Mouse (Mus musculus) cerebellum, postnatal 14 days (tissue): ENCODE measurements at regions not wholly inside any gene's neighbourhood (a gene's known extent, or its start where the extent isn't known, plus 50 kb on each side); places are given as distances from the start of the nearest gene placed in this dataset.

ENCODE experiments used
- DNase-seq, 2 experiments: peaks; one replicate each; pipeline ENCODE4 v3.0.0; 2021; ENCODE audit warnings: mixed read lengths in 2 of 2

GRCm38 (mm10) chr10:24445036-24445435 lies 150.2 kb upstream of the Ccn2 start:
- DNase-seq: no peak

GRCm38 (mm10) chr10:24446168-24446567 lies 149.1 kb upstream of the Ccn2 start:
- DNase-seq: no peak

- no peak for DNase-seq
Observed at GRCm38 (mm10) chr10:24447135-24447534, 148.1 kb upstream of the Ccn2 start.

- DNase-seq: peak in 1 of 2 experiments; percentile 3
Observed at GRCm38 (mm10) chr10:24448001-24448561, 147.2 kb upstream of the Ccn2 start.

DNA sequence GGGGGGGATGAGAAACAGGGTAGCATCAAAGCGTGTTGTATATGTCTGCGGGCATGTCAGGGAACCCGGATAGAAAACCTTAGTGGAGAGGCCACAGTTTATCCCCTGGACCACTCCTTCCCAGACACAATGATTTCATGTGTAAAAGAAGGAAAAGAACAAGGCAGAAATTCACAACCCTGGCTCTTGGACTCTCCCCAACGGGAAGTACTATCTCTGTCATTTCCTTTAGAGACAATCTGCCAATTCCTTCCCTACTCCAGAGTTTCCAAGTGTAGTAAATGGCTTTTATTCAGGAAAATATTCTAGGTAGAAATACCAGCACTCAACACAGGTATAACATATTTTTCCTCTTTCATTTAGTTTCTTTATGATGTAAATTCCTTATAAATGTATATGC lies 141.7 kb upstream of the Ccn2 start:
- no peak for DNase-seq

GRCm38 (mm10) chr10:24458667-24459066 lies 136.6 kb upstream of the Ccn2 start:
- DNase-seq: no peak

DNA sequence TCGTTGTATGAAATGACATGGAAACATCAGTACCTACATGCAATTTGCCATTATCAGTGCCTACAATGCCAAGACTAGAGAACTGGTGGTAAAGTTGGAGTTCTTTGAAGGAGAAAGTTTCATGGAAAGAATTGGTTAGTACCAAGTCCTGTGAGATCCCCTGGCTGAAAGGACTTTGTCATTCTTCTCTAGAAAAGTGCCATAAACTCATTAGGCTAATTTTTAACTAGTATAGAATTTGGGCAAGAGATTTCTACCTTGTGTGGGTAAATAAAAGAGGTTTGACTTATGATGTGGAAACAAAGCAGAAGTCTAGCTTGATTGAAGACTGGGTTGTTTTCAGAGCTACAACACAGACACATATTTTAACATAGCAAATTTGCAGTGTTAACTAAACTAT lies 131.4 kb upstream of the Ccn2 start:
- no peak for DNase-seq

DNA sequence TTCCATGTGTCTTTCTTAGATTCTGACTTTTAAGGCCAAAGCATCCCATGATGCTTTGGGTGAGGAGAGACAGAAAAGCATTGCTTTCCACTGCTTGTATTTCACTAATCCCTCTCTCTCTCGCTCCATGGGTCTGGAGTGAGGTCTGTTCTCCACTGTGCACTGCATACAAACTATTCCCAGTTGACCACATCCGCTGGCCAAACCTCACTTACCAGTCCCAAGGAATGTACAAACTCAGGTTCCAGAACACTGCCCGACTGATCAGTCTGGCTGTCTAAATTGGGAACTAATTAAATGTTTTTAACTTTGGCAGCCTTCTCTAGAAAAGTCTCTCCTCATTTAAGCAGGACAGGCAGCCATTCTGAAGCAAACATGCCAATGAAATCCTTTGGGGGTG lies 130.9 kb upstream of the Ccn2 start:
- no peak for DNase-seq

DNA sequence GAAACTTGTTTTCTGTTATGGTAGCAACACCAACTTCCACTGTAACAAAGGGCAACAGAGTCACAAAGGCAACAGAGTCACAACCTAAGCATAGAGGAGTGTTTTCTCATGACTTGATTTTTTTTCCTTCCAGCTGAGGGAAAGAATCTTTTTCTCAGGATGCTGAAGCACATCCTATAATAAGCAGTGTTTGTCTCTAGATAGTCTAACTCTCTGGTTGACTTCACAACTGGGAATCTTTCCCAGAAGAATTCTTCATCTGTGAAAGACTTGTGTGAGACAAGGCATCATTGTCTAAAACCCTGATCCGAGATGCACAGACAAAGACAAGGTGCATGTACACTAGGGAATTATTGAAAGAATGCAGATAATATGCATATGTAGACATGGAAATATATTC lies 125.5 kb upstream of the Ccn2 start:
- DNase-seq: no peak

GRCm38 (mm10) chr10:24471521-24471920 lies 123.7 kb upstream of the Ccn2 start:
- DNase-seq: no peak

DNA sequence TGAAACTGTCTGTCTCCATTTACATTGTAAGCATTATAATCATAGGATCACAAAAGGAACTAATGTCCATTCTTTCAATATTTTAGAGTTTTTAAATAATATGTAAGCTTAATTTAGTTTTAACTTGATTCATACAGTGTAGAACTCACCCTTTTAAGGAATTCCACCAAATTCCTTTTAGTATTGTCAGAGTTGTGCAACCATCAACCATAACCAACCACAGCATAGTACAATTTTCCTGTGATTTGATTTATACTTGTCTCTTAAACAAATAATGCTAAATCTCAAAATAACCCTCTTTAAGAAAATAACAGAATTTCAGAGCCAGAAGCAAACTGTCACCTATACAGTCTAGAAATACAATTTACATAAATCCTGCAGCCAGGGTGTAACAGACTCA lies 119.0 kb upstream of the Ccn2 start:
- no peak for DNase-seq

DNA sequence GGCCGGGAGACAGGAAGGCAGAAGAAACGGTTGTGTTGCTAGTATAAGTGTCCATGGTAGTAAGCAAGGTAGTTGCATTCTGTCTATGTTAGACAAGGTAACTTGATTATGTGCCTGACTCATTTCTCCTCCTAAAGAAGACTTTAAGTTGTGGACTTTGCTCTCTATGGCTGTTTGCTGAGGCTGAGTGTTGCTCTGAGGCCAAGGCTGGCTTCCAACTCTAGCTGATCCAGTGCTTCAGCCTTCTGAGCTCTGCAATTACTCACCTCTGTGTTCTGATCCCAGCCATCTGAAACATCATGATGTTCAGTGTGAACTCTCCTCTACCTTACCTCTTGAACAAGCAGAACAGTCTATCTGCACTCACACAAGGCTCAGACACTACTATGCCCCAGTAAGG lies 116.7 kb upstream of the Ccn2 start:
- no peak for DNase-seq

GRCm38 (mm10) chr10:24479148-24479547 lies 116.1 kb upstream of the Ccn2 start:
- no peak for DNase-seq

GRCm38 (mm10) chr10:24481926-24482612 lies 113.2 kb upstream of the Ccn2 start:
- no peak for DNase-seq

- DNase-seq: no peak
Observed at GRCm38 (mm10) chr10:24483053-24483452, 112.2 kb upstream of the Ccn2 start.

DNA sequence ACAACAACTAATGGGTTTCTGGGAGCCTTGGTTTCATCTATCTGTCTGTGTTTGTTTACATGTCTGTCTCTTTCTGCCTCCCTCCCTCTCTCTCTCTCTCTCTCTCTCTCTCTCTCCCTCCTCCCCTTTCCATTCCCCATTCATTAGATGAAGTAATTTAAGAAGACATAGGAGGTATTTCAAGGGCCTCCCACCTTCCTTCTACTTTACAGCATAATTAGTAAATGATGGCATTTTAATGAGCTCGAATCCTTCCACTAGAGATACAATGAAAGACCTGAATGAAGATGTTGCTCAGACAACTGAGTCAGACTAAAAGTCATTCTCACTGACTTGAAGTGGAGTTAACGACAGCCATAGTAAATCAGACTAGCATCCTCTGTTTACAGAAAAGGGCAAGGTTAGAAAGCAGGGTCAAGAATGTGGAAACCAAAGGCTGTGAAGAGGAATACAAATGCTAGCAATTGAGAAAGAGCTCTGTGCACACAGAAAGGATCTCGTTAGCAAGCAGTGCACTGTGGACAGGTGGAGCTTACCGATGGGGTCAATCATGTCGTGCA lies 111.1 kb upstream of the Ccn2 start:
- DNase-seq: no peak

DNA sequence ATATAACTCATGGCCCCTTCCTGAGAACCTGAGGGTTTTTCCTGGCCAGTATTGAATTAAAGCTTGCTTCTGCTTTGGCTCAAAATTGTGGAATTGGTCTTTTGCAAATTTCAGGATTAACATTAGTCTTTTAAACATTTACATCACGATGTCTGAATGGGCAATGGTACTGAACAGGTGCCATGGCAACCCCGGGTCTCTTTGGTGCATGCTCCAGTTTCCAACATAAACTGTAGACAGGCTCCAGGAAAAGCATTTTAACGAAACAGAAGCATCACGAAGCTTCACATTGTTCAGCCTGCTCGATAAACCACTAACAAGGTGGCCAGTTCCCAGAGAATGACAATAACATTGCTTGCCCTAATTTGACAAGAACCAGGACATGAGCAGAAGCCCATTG lies 109.8 kb upstream of the Ccn2 start:
- no peak for DNase-seq

GRCm38 (mm10) chr10:24486224-24486623 lies 109.0 kb upstream of the Ccn2 start:
- DNase-seq: no peak

DNA sequence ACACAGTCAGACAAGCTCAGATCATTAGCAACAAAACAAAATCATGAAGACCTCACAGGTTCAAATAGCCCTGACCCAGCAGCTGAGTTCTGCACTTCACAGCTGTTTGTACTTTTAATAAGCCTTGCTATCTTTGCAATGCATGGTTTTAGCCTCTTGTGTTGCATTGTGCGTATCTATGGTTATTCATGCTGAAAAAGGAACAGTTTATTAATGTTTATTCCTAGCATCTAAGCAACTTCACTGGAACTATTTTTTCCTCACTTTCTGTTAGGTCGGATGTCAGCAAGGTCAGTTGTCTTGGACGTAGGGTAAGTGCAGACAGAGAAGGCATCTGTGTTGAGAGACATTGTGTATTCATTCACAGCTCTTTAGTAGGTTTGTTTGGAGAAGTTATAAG lies 107.3 kb upstream of the Ccn2 start:
- no peak for DNase-seq

GRCm38 (mm10) chr10:24490432-24490831 lies 104.8 kb upstream of the Ccn2 start:
- DNase-seq: no peak

- DNase-seq: no peak
Observed at GRCm38 (mm10) chr10:24491848-24492247, 103.4 kb upstream of the Ccn2 start.

DNA sequence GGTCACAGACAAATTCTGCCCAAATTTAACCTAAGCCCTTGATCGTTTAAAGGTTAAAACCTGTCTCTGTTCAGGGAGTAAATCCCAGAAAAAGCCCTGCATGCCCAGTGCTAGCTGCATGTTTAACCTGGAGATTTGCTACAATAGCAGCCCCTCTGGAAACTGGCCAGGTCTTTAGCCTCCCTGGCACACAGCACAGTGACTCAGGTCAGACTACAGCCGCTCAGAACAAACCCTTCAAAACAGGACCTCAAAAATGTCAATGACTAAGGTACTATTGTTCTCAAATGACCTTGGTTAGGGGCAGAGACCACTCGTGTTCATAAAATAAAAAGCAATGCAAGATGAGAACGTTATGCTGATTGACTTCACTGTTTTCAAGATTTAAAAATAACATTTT lies 101.8 kb upstream of the Ccn2 start:
- DNase-seq: peak; percentile 30 to 43

GRCm38 (mm10) chr10:24493936-24494335 lies 101.3 kb upstream of the Ccn2 start:
- DNase-seq: peak; percentile 13 to 16

DNA sequence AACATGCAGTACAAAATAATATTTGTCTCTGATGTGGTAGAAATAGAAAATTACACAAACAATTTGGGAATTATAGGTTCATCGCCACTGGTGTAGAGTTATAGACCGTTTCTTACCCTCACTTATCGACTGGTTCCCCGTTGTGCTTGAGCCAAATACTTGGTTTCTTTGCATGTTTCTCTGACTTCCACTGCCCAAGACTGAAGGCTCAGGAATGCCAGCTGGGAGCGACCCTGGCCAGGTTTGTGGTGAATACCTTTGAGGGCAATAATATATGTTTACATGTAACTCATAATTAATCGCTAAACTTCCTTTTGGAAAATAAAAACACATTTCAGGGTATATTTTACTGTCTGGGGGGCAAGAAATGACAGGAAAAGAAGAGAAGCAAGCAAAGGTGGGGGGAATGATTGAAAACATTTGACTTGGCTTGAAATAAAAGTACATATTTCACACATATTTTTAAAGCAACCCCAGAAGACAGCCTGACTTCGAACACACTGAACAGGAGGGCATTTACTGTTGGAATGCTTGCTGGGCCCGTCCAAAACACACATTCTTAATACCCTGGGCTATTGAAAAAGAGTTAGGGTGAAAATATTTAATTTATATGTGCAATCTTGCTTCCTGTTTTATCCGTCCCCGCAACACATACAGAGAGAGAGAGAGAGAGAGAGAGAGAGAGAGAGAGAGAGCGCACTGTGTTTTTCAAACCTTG lies 75.3 kb upstream of the Ccn2 start:
- no peak for DNase-seq
